Mouse (Mus musculus) C2C12 (cell line): ENCODE results near the gene Piwil1.

ENCODE experiments used
- CEBPB ChIP-seq: IDR thresholded peaks from one replicate; pipeline ENCODE4 v1.6.1; 2011; ENCODE audit warnings: low read depth, mild to moderate bottlenecking, control low read depth, moderate library complexity
- CTCF ChIP-seq: IDR thresholded peaks from one replicate; pipeline ENCODE4 v1.5.1; 2011; ENCODE audit not compliant: control insufficient read depth, insufficient read depth, insufficient read length
- MAX ChIP-seq: IDR thresholded peaks from one replicate; pipeline ENCODE4 v1.6.1; 2011; ENCODE audit warnings: mild to moderate bottlenecking, control low read depth
- USF1 ChIP-seq: IDR thresholded peaks from one replicate; pipeline ENCODE4 v1.6.1; 2011; ENCODE audit warnings: low read depth, mild to moderate bottlenecking, control low read depth, moderate library complexity

DNA sequence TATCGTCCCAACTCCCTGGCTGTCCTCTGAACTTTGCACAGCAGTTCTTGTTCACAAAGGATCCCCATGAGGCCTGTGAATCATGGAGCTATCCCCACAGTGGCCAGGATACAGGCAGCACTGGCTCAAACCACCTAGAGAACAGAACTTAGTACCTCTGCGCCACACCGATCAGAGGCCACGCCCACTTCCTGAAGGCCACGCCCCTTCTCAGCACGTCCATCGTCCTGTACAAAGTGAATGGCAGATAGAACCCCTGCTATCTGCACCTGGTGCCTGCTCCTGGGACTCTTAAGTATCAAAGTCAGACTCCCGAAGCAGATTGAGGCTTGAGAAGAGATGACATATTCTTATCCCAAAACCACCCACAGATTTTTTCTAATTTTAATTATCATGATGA is 8.3 kb downstream of the Piwil1 start:
- TF ChIP-seq CTCF (no peak), USF1 (no peak), CEBPB (no peak), MAX (no peak)
